Mouse (Mus musculus) c-Kit-positive CD71-positive TER-119-negative erythroid progenitor cells, embryonic 14.5 days (primary cell): ENCODE data around the gene Tbl3.
A peak's percentile ranks its signal among the peaks of the same experiment; 100 is the strongest.
"Not testable (repeated sequence)": the region's sequence is repeated elsewhere in the genome, so short reads cannot be mapped to it uniquely, and the experiment has no call there.

ENCODE experiments used
- DNase-seq: peaks from one replicate; pipeline ENCODE4 v3.0.0-alpha.2; 2013; ENCODE audit warnings: low read depth

The Tbl3 gene

GRCm38 (mm10) chr17:24727618-24728017 lies 20.2 kb upstream of the Tbl3 start, which contains the start of gene Rpl3l:
Rpl3l (plus strand) TSS chr17:24727820.
- DNase-seq: no peak

DNA sequence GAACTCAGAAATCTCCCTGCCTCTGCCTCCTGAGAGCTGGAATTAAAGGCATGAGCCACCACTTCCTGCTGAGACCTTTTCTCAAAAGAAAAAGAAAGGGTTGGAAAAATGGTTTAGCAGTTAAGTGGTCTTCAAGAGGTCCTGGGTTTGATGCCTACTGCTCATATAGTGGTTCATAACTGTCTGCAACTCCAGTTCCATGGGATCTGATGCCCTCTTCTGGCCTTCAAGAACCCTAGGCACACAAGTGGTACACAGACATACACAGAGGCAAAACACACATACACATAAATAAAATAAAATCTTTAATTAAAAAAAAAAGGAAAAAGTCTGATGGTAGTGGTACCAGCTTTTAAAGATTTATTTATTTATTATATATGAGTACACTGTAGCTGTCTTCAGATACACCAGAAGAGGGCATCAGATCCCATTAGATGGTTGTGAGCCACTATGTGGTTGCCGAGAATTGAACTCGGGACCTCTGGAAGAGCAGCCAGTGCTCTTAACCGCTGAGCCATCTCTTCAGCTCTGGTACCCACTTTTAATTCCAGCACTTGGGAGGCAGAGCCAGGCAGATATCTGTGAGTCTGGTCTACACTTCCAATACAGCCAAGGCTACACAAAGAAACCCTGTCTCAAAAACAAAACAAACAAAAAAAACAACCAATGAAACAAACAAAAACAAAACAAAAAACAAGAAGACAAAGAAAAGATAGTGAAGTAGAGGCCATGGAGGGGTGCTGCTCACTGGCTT lies 18.4 kb upstream of the Tbl3 start:
- no peak for DNase-seq

- peak; percentile 94 for DNase-seq
Observed at GRCm38 (mm10) chr17:24724184-24724583, 16.7 kb upstream of the Tbl3 start, which contains the start of gene Ndufb10. Ndufb10 (minus strand) TSS chr17:24724478.

DNA sequence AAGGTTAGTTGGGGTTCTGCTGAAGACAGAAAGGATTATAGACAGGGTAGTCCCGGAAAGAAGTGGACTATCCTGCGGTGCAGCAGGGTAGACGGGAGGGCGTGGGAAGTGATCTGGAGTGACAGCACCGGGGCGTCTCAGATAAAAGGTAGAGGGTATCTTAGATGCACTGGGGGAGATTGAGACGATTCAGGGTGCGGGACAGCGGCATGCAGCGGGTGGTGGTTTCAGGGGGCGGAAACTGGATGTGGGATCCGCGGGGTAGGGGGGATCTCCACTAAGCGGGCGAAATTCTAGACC lies 16.4 kb upstream of the Tbl3 start:
- peak; percentile 54 for DNase-seq

- no peak for DNase-seq
Observed at GRCm38 (mm10) chr17:24723122-24723880, 15.8 kb upstream of the Tbl3 start.

DNA sequence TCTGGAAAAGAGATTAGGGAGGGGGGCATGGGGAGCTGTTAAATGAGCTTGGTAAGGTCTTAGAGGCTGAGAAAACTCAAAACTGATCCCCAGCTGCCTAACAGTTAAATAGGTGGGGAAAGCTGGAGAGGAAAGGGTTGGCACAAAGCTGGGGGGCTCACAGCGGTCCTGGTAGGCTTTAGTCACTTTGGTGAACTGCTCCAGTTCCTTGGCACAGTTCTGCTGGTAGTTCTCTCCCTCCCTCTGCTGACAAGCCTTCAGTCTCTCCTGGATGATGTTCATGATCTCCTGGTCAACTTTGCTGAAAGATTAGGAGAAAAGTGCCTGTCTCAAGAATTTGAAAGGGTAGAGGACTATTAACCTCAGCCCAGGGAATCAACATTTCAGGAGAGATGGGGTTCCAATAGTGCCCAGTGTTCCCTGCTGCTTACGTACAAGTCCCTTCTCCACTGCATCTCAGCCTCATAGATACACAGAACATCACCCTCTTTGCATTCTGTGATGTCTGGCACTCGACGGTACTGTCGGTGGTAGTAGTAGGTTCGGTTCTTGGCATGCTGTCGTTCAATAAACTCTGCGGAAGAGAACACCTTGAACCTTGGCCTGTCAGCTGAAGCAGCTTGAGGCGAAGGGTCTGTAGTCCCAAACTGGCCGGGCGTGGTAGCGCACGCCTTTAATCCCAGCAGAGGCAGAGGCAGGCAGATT lies 14.9 kb upstream of the Tbl3 start:
- DNase-seq: no peak

DNA sequence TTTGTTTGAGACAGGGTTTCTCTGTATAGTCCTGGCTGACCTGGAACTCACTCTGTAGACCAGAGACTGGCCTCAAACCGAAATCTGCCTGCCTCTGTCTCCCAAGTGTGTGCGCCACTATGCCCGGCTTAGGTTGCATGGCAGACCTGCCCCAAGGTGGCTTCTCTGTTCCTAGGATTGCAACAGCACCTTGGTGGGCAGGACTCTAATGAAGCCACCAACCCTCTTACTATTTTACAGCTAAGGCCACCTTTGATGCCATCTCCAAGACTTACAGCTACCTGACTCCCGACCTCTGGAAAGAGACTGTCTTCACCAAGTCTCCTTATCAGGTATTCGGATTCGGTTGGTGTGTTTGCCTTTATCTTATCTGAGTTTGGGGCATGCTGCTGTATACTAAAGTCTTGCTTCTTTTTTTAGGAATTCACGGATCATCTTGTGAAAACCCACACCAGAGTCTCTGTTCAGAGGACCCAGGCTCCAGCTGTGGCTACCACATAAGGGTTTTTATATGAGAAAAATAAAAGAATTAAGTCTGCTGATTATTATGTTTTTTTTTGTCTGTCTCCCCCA lies 14.0 kb upstream of the Tbl3 start:
- not testable (repeated sequence) for DNase-seq

GRCm38 (mm10) chr17:24720616-24721015 lies 13.2 kb upstream of the Tbl3 start:
- DNase-seq: not testable (repeated sequence)

- peak; percentile 95 for DNase-seq
Observed at GRCm38 (mm10) chr17:24719494-24720222, 12.2 kb upstream of the Tbl3 start.

DNA sequence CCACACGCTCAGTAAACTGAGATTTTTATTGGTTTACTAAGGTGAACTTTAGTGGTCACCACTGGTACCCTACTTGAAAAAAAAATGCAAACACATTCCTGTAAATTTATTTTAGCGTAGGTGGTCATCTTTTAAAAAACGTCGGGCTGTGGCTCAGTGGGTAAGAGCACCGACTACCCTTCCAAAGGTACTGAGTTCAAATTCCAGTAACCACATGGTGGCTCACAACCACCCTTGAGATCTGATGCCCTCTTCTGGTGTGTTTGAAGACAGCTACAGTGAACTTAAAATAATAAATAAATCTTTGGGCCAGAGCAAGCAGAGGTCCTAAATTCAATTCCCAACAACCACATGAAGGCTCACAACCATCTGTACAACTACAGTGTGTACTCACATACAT lies 11.5 kb upstream of the Tbl3 start:
- not testable (repeated sequence) for DNase-seq

- DNase-seq: no peak
Observed at GRCm38 (mm10) chr17:24717943-24718342, 10.5 kb upstream of the Tbl3 start, which contains the start of the genes Rnf151 and Rps2. Rnf151 (minus strand) TSS chr17:24718063. Rps2 (plus strand) TSS chr17:24718116.

GRCm38 (mm10) chr17:24716166-24716682 lies 8.8 kb upstream of the Tbl3 start:
- DNase-seq: no peak

- no peak for DNase-seq
Observed at GRCm38 (mm10) chr17:24715556-24715955, 8.1 kb upstream of the Tbl3 start.

DNA sequence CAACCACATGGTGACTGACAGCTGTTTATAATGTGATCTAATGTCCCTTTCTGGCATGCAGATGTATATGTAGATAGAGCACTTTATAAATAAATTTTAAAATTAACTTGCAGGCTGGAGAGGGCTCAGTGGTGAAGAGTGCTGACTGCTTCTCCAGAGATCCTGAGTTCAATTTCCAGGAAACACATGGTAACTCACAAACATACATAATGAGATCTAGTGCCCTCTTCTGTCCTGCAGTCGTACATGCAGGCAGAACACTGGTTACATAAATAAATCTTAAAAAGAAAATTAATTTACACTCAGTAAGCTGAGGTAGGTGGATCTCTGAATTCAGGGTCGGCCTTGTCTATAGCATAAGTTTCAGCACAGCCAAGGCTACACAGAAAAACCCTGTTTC lies 1.2 kb upstream of the Tbl3 start:
- DNase-seq: no peak

DNA sequence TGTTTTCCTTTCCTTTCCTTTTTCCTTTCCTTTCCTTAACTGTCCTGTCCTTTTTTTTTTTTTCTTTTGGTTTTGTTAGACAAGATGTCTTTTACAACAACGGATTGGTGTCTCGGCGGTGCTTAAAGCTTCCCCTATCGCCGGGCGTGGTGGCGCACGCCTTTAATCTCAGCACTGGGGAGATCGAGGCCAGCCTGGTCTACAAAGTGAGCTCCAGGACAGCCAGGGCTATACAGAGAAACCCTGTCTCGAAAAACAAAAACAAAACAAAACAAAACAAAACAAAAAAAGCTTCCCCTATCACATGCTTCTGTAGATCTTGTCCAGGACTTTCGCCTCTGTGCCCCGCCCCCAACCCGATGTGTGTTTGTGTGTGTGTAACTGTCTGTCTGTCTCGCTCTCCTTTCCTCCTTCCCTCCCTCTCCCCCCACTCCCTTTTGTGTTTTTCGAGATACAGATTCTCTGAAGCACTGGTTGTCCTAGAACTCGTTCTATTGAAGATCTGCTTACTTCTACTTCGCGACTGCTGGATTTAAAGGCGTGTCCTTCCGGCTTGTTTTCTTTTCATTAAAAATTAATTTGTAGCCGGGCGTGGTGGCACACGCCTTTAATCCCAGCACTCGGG lies 453 bp upstream of the Tbl3 start:
- DNase-seq: no peak

- DNase-seq: no peak
Observed at GRCm38 (mm10) chr17:24705821-24706220, 1.6 kb downstream of the Tbl3 start.

DNA sequence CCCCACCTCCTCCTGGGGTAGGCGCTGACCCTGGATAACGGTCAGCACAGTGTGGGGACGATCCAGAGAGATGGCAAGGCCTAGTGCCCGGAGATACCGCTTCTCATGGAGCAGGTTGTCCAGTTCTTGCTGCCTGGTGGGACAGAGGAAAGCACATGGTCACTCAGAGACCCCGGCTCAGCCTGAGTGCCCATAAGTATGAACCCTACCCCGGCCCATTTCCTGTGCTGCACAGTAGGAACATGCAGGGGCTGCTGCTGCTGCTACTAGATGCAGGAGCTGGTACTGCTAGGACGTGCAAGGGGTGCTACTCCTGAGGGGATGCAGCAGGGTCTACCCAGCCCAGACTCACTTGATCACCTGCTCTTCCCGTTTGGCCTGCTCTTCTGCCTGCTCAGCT lies 6.2 kb downstream of the Tbl3 start:
- no peak for DNase-seq

GRCm38 (mm10) chr17:24699473-24699872 lies 8.0 kb downstream of the Tbl3 start:
- no peak for DNase-seq

DNA sequence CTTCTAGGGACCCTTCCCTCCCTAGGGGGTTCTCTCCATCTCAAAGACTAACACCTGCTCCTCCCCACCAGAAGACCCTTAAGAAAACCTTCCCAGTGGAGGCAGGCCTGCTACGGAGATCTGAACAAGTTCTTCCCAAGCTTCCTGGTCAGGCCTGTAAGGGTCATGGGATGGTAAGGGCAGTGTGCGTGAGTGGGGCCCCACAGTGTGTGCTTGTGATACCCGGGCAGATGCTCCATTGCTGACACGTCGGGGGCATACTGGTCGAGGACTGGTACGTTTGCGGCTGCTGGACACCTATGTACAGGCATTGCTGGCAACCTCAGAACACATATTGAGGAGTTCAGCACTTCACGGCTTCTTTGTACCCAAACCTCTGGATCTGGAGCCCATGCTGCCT lies 8.7 kb downstream of the Tbl3 start:
- no peak for DNase-seq

- DNase-seq: no peak
Observed at GRCm38 (mm10) chr17:24697985-24698384, 9.5 kb downstream of the Tbl3 start.
